Mouse (Mus musculus): Measurements from ENCODE around the gene Cfap97d1. TPM values are rescaled to one million over a fixed set of nuclear protein-coding genes. Genes with fewer than 3 reads are reported as not detected.

Gene Cfap97d1
- polyA plus RNA-seq, 1 experiment from 2014 or later: not detected

GRCm38 (mm10) chr11:102021196-102021595 lies 37.1 kb downstream of the Cfap97d1 start:
- peaks cover 18% of the 10 kb centered on the region for H3K27me3 ChIP-seq (ENCODE audit: poor library complexity, severe bottlenecking)
- WGBS: 78% methylated on average over 5 of the region's 5 CpGs
- H3K4me3 ChIP-seq: no peak overlapping the region
- no peak for DNase-seq (ENCODE audit: extremely low spot score, low spot score)
- peaks cover 26% of the 10 kb centered on the region for H3K4me1 ChIP-seq
- peaks cover 69% of the 10 kb centered on the region for H3K36me3 ChIP-seq (replicated peaks)
- no peaks in the 10 kb centered on the region for H3K9me3 ChIP-seq
- no peak overlapping the region for H3K27ac ChIP-seq

- no peak for DNase-seq (ENCODE audit: extremely low spot score, low spot score)
- no peak overlapping the region for H3K27ac ChIP-seq
- H3K27me3 ChIP-seq (ENCODE audit: poor library complexity, severe bottlenecking): peaks cover 29% of the 10 kb centered on the region
- WGBS: 88% methylated on average over 13 of the region's 13 CpGs
- no peak overlapping the region for H3K4me3 ChIP-seq
- no peaks in the 10 kb centered on the region for H3K9me3 ChIP-seq
- H3K4me1 ChIP-seq: peaks cover 45% of the 10 kb centered on the region
- H3K36me3 ChIP-seq (replicated peaks): peaks cover 48% of the 10 kb centered on the region
Measured at GRCm38 (mm10) chr11:102023406-102023805, 39.3 kb downstream of the Cfap97d1 start.

GRCm38 (mm10) chr11:102024084-102024758 lies 40.1 kb downstream of the Cfap97d1 start:
- Histone ChIP-seq H3K4me3 (no peak overlapping the region), H3K9me3 (no peaks in the 10 kb centered on the region), H3K27ac (no peak overlapping the region), H3K27me3 (ENCODE audit: poor library complexity, severe bottlenecking) (peaks cover 35% of the 10 kb centered on the region), H3K36me3 (replicated peaks) (peaks cover 41% of the 10 kb centered on the region), H3K4me1 (peaks cover 45% of the 10 kb centered on the region)
- 92% methylated on average over 6 of the region's 6 CpGs for WGBS
- DNase-seq (ENCODE audit: extremely low spot score, low spot score): no peak

GRCm38 (mm10) chr11:102024875-102025274 lies 40.8 kb downstream of the Cfap97d1 start:
- Histone ChIP-seq H3K4me3 (peak overlapping the region; percentile 76; the same call in 1 of the 2 replicates), H3K36me3 (replicated peaks) (peaks cover 36% of the 10 kb centered on the region), H3K9me3 (no peaks in the 10 kb centered on the region), H3K4me1 (peaks cover 41% of the 10 kb centered on the region), H3K27ac (peak overlapping the region; percentile 90; the same call in 1 of the 2 replicates), H3K27me3 (ENCODE audit: poor library complexity, severe bottlenecking) (peaks cover 39% of the 10 kb centered on the region)
- 86% methylated on average over 4 of the region's 4 CpGs for WGBS
- no peak for DNase-seq (ENCODE audit: extremely low spot score, low spot score)

- peaks cover 41% of the 10 kb centered on the region for H3K4me1 ChIP-seq
- H3K27ac ChIP-seq: peak overlapping the region; percentile 90
Measured at GRCm38 (mm10) chr11:102025354-102025753, 41.3 kb downstream of the Cfap97d1 start.

GRCm38 (mm10) chr11:102025991-102026660 lies 42.0 kb downstream of the Cfap97d1 start:
- Histone ChIP-seq H3K4me3 (peak overlapping the region; percentile 76), H3K4me1 (peaks cover 41% of the 10 kb centered on the region), H3K27me3 (ENCODE audit: poor library complexity, severe bottlenecking) (peaks cover 50% of the 10 kb centered on the region), H3K9me3 (no peaks in the 10 kb centered on the region), H3K27ac (peak overlapping the region; percentile 90), H3K36me3 (replicated peaks) (peaks cover 29% of the 10 kb centered on the region)
- peak; percentile 40 for DNase-seq (ENCODE audit: extremely low spot score, low spot score)
- 3% methylated on average over 23 of the region's 23 CpGs for WGBS

More at GRCm38 (mm10) chr11:102025354-102025753, 41.3 kb downstream of the Cfap97d1 start:
- H3K4me3 ChIP-seq: peak overlapping the region; percentile 76
- peaks cover 32% of the 10 kb centered on the region for H3K36me3 ChIP-seq (replicated peaks)
- DNase-seq (ENCODE audit: extremely low spot score, low spot score): no peak
- H3K9me3 ChIP-seq: no peaks in the 10 kb centered on the region
- H3K27me3 ChIP-seq (ENCODE audit: poor library complexity, severe bottlenecking): peaks cover 44% of the 10 kb centered on the region
- 37% methylated on average over 7 of the region's 7 CpGs for WGBS

GRCm38 (mm10) chr11:102026694-102027360 lies 42.7 kb downstream of the Cfap97d1 start:
- H3K9me3 ChIP-seq: no peaks in the 10 kb centered on the region
- H3K27me3 ChIP-seq (ENCODE audit: poor library complexity, severe bottlenecking): peaks cover 52% of the 10 kb centered on the region
- under 1% methylated on average over 67 of the region's 73 CpGs for WGBS
- peak; percentile 82 for DNase-seq (ENCODE audit: extremely low spot score, low spot score)
- H3K4me3 ChIP-seq: peak overlapping the region; percentile 76
- peaks cover 40% of the 10 kb centered on the region for H3K4me1 ChIP-seq
- H3K36me3 ChIP-seq (replicated peaks): peaks cover 23% of the 10 kb centered on the region
- H3K27ac ChIP-seq: peak overlapping the region; percentile 90

- H3K4me1 ChIP-seq: peaks cover 38% of the 10 kb centered on the region
- peaks cover 52% of the 10 kb centered on the region for H3K27me3 ChIP-seq (ENCODE audit: poor library complexity, severe bottlenecking)
- peaks cover 17% of the 10 kb centered on the region for H3K36me3 ChIP-seq (replicated peaks)
- 5% methylated on average over 12 of the region's 12 CpGs for WGBS
- DNase-seq (ENCODE audit: extremely low spot score, low spot score): no peak
- H3K4me3 ChIP-seq: peak overlapping the region; percentile 76
- H3K9me3 ChIP-seq: no peaks in the 10 kb centered on the region
- peak overlapping the region; percentile 90 for H3K27ac ChIP-seq
Measured at GRCm38 (mm10) chr11:102027361-102028017, 43.4 kb downstream of the Cfap97d1 start.

GRCm38 (mm10) chr11:102028087-102028816 lies 44.2 kb downstream of the Cfap97d1 start, which contains the start of gene Mpp3:
Gene Mpp3, minus strand, starts transcription at chr11:102028461.
- Histone ChIP-seq H3K9me3 (no peaks in the 10 kb centered on the region), H3K27me3 (ENCODE audit: poor library complexity, severe bottlenecking) (peaks cover 52% of the 10 kb centered on the region), H3K4me3 (peak within 1 kb of the TSS; percentile 76), H3K4me1 (peaks cover 38% of the 10 kb centered on the region), H3K36me3 (replicated peaks) (peaks cover 12% of the 10 kb centered on the region), H3K27ac (peak within 1 kb of the TSS; percentile 90)
- no peak for DNase-seq (ENCODE audit: extremely low spot score, low spot score)
- 74% methylated on average over 6 of the region's 6 CpGs for WGBS

- no peak for DNase-seq (ENCODE audit: extremely low spot score, low spot score)
- Histone ChIP-seq H3K9me3 (no peaks in the 10 kb centered on the region), H3K27me3 (ENCODE audit: poor library complexity, severe bottlenecking) (peaks cover 52% of the 10 kb centered on the region), H3K4me1 (peaks cover 38% of the 10 kb centered on the region), H3K27ac (no peak overlapping the region), H3K36me3 (replicated peaks) (peaks cover 6% of the 10 kb centered on the region; the same call in 1 of the 2 replicates), H3K4me3 (no peak overlapping the region)
- WGBS: 85% methylated on average over 4 of the region's 4 CpGs
Measured at GRCm38 (mm10) chr11:102029304-102029703, 45.2 kb downstream of the Cfap97d1 start.

- Histone ChIP-seq H3K4me1 (peaks cover 31% of the 10 kb centered on the region), H3K27me3 (ENCODE audit: poor library complexity, severe bottlenecking) (peaks cover 46% of the 10 kb centered on the region), H3K36me3 (replicated peaks) (peaks cover 3% of the 10 kb centered on the region; the same call in 1 of the 2 replicates), H3K4me3 (no peak overlapping the region), H3K27ac (no peak overlapping the region), H3K9me3 (no peaks in the 10 kb centered on the region)
- WGBS: 39% methylated on average over 7 of the region's 7 CpGs
- no peak for DNase-seq (ENCODE audit: extremely low spot score, low spot score)
Measured at GRCm38 (mm10) chr11:102029966-102030365, 45.9 kb downstream of the Cfap97d1 start.

GRCm38 (mm10) chr11:102031149-102031548 lies 47.1 kb downstream of the Cfap97d1 start:
- H3K9me3 ChIP-seq: no peaks in the 10 kb centered on the region
- H3K4me3 ChIP-seq: no peak overlapping the region
- 87% methylated on average over 7 of the region's 7 CpGs for WGBS
- H3K4me1 ChIP-seq: peaks cover 19% of the 10 kb centered on the region
- peaks cover 35% of the 10 kb centered on the region for H3K27me3 ChIP-seq (ENCODE audit: poor library complexity, severe bottlenecking)
- no peaks in the 10 kb centered on the region for H3K36me3 ChIP-seq (replicated peaks)
- no peak for DNase-seq (ENCODE audit: extremely low spot score, low spot score)
- H3K27ac ChIP-seq: no peak overlapping the region
